Mouse (Mus musculus): ENCODE measurements around the gene Rapgef5. TPM values are rescaled to one million over a fixed set of nuclear protein-coding genes. Genes with fewer than 3 reads are reported as not detected.

Gene Rapgef5
- polyA plus RNA-seq, 1 experiment from 2014 or later: 9.4 TPM

- 87% methylated on average over 3 of the region's 3 CpGs for WGBS
- Histone ChIP-seq H3K4me1 (peaks cover 3% of the 10 kb centered on the region), H3K4me3 (no peak overlapping the region), H3K27ac (no peak overlapping the region), H3K36me3 (no peaks in the 10 kb centered on the region), H3K9me3 (no peaks in the 10 kb centered on the region), H3K27me3 (ENCODE audit: insufficient read depth, poor library complexity, severe bottlenecking) (no peaks in the 10 kb centered on the region)
- no peak for DNase-seq (ENCODE audit: low spot score)
Measured at GRCm38 (mm10) chr12:117666391-117666790, 150.1 kb downstream of the Rapgef5 start.

GRCm38 (mm10) chr12:117669610-117670400 is 153.5 kb downstream of the Rapgef5 start:
- DNase-seq (ENCODE audit: low spot score): no peak
- no peak overlapping the region for H3K27ac ChIP-seq
- H3K9me3 ChIP-seq: no peaks in the 10 kb centered on the region
- WGBS: 65% methylated on average over 10 of the region's 10 CpGs
- no peak overlapping the region for H3K4me3 ChIP-seq
- no peaks in the 10 kb centered on the region for H3K27me3 ChIP-seq (ENCODE audit: insufficient read depth, poor library complexity, severe bottlenecking)
- no peaks in the 10 kb centered on the region for H3K36me3 ChIP-seq
- peaks cover 3% of the 10 kb centered on the region for H3K4me1 ChIP-seq

GRCm38 (mm10) chr12:117673188-117673587 is 156.9 kb downstream of the Rapgef5 start:
- no peaks in the 10 kb centered on the region for H3K9me3 ChIP-seq
- H3K27ac ChIP-seq: no peak overlapping the region
- H3K4me3 ChIP-seq: no peak overlapping the region
- no peak for DNase-seq (ENCODE audit: low spot score)
- H3K27me3 ChIP-seq (ENCODE audit: insufficient read depth, poor library complexity, severe bottlenecking): no peaks in the 10 kb centered on the region
- WGBS: 69% methylated on average over 2 of the region's 2 CpGs
- no peaks in the 10 kb centered on the region for H3K36me3 ChIP-seq
- H3K4me1 ChIP-seq: peaks cover 3% of the 10 kb centered on the region; the same call in 1 of the 2 replicates

GRCm38 (mm10) chr12:117674511-117674910 is 158.2 kb downstream of the Rapgef5 start:
- H3K27ac ChIP-seq: no peak overlapping the region
- H3K27me3 ChIP-seq (ENCODE audit: insufficient read depth, poor library complexity, severe bottlenecking): no peaks in the 10 kb centered on the region
- H3K4me3 ChIP-seq: no peak overlapping the region
- 86% methylated on average over 2 of the region's 2 CpGs for WGBS
- peaks cover 5% of the 10 kb centered on the region; the same call in 1 of the 2 replicates for H3K4me1 ChIP-seq
- peak; percentile 60 for DNase-seq (ENCODE audit: low spot score)
- H3K9me3 ChIP-seq: no peaks in the 10 kb centered on the region
- H3K36me3 ChIP-seq: no peaks in the 10 kb centered on the region

- no peaks in the 10 kb centered on the region for H3K9me3 ChIP-seq
- H3K4me3 ChIP-seq: no peak overlapping the region
- WGBS: 89% methylated on average over 4 of the region's 4 CpGs
- H3K36me3 ChIP-seq: no peaks in the 10 kb centered on the region
- peaks cover 23% of the 10 kb centered on the region for H3K4me1 ChIP-seq
- no peak overlapping the region for H3K27ac ChIP-seq
- DNase-seq (ENCODE audit: low spot score): peak; percentile 65
- H3K27me3 ChIP-seq (ENCODE audit: insufficient read depth, poor library complexity, severe bottlenecking): no peaks in the 10 kb centered on the region
Measured at GRCm38 (mm10) chr12:117676265-117676664, 160.0 kb downstream of the Rapgef5 start.

- Histone ChIP-seq H3K36me3 (no peaks in the 10 kb centered on the region), H3K27ac (no peak overlapping the region), H3K9me3 (no peaks in the 10 kb centered on the region), H3K4me3 (no peak overlapping the region), H3K27me3 (ENCODE audit: insufficient read depth, poor library complexity, severe bottlenecking) (no peaks in the 10 kb centered on the region), H3K4me1 (peaks cover 31% of the 10 kb centered on the region)
- peak; percentile 58 for DNase-seq (ENCODE audit: low spot score)
- WGBS: 75% methylated on average over 3 of the region's 3 CpGs
Measured at GRCm38 (mm10) chr12:117678916-117679315, 162.6 kb downstream of the Rapgef5 start.

- H3K27ac ChIP-seq: 0 out of 2 replicates have a peak overlapping the region, but pooled peaks have one; percentile 53
- peaks cover 38% of the 10 kb centered on the region for H3K4me1 ChIP-seq
- H3K27me3 ChIP-seq (ENCODE audit: insufficient read depth, poor library complexity, severe bottlenecking): no peaks in the 10 kb centered on the region
- no peaks in the 10 kb centered on the region for H3K36me3 ChIP-seq
- WGBS: 54% methylated on average over 4 of the region's 4 CpGs
- no peak overlapping the region for H3K4me3 ChIP-seq
- H3K9me3 ChIP-seq: no peaks in the 10 kb centered on the region
- DNase-seq (ENCODE audit: low spot score): peak; percentile 61
Measured at GRCm38 (mm10) chr12:117679795-117680194, 163.5 kb downstream of the Rapgef5 start.

- no peaks in the 10 kb centered on the region for H3K36me3 ChIP-seq
- no peaks in the 10 kb centered on the region for H3K9me3 ChIP-seq
- peaks cover 39% of the 10 kb centered on the region for H3K4me1 ChIP-seq
- no peak overlapping the region for H3K4me3 ChIP-seq
- 73% methylated on average over 4 of the region's 4 CpGs for WGBS
- peak; percentile 69 for DNase-seq (ENCODE audit: low spot score)
- H3K27me3 ChIP-seq (ENCODE audit: insufficient read depth, poor library complexity, severe bottlenecking): no peaks in the 10 kb centered on the region
- peak overlapping the region; percentile 53; the same call in 1 of the 2 replicates for H3K27ac ChIP-seq
Measured at GRCm38 (mm10) chr12:117681273-117681672, 165.0 kb downstream of the Rapgef5 start.

DNA sequence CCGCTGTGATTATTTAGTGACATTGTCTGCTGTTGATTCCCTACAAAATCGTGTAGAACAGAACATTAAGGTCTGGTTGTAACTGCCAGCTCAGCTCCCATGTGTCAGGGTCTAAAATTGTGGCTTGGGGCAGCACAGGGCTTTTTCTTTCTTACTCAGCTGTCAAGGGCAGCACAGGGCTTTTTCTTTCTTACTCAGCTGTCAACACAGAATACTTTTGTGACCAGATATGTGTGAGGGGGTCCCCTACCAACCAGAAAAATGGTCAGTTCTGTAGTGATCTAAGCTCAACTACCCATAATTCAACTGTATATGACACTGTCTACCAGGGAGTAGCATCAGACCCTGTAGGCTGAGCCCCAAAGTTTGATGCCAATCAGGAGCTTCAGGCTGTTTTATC is 167.1 kb downstream of the Rapgef5 start:
- no peaks in the 10 kb centered on the region for H3K27me3 ChIP-seq (ENCODE audit: insufficient read depth, poor library complexity, severe bottlenecking)
- peaks cover 40% of the 10 kb centered on the region for H3K4me1 ChIP-seq
- no peaks in the 10 kb centered on the region for H3K36me3 ChIP-seq
- DNase-seq (ENCODE audit: low spot score): no peak
- H3K4me3 ChIP-seq: no peak overlapping the region
- 73% methylated on average over 2 of the region's 2 CpGs for WGBS
- H3K27ac ChIP-seq: no peak overlapping the region
- H3K9me3 ChIP-seq: no peaks in the 10 kb centered on the region

DNA sequence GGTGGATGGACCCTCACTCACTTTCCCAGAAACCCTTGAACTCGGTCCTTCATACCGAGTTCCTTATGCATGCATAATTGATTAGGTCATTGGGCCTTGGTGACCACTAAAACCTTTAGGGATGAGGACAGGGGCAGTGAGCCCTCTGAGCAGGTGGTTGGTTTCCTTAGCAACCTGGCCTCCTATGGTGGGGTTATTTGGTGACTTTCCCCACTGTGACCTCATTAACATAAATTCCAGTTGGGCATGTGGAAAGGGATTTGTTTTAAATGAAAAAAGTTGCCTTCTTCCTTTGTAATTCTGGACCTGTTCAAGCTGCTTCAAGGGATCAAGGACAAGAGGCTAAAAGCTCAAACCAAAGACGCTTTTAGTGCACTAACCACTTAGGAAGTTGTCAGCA is 167.7 kb downstream of the Rapgef5 start:
- peak; percentile 66 for DNase-seq (ENCODE audit: low spot score)
- 37% methylated on average over 3 of the region's 3 CpGs for WGBS

DNA sequence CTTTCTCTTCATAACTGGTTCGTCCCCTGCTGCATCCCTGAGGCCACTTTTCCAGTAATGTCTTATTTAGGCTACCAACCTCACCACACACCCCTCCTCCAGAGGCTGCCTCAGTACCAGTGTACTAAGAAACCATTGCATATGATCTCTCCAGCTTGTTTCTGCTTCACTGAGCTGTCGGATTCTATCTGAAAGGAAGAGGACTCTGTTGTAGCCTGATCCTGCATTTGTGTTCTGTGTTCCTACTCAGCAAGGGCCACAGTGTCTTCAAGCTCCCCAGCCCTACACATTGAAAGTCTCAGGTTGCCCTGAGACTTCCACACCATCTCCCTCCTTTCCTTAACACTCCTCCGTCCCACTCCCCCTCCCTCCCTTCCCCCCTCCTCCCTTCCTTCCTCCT is 168.5 kb downstream of the Rapgef5 start:
- Histone ChIP-seq H3K4me1 (peaks cover 41% of the 10 kb centered on the region), H3K36me3 (no peaks in the 10 kb centered on the region), H3K27ac (no peak overlapping the region), H3K4me3 (no peak overlapping the region), H3K9me3 (no peaks in the 10 kb centered on the region), H3K27me3 (ENCODE audit: insufficient read depth, poor library complexity, severe bottlenecking) (peaks cover 4% of the 10 kb centered on the region)
- WGBS: 38% methylated on average over 3 of the region's 3 CpGs
- no peak for DNase-seq (ENCODE audit: low spot score)

More for the DNA sequence above, 167.7 kb downstream of the Rapgef5 start:
- no peak overlapping the region for H3K4me3 ChIP-seq
- no peak overlapping the region for H3K27ac ChIP-seq
- peaks cover 46% of the 10 kb centered on the region for H3K4me1 ChIP-seq
- H3K36me3 ChIP-seq: no peaks in the 10 kb centered on the region
- no peaks in the 10 kb centered on the region for H3K9me3 ChIP-seq
- H3K27me3 ChIP-seq (ENCODE audit: insufficient read depth, poor library complexity, severe bottlenecking): no peaks in the 10 kb centered on the region

GRCm38 (mm10) chr12:117685336-117685735 is 169.1 kb downstream of the Rapgef5 start:
- Histone ChIP-seq H3K4me1 (peaks cover 36% of the 10 kb centered on the region), H3K36me3 (no peaks in the 10 kb centered on the region), H3K27me3 (ENCODE audit: insufficient read depth, poor library complexity, severe bottlenecking) (peaks cover 7% of the 10 kb centered on the region), H3K9me3 (no peaks in the 10 kb centered on the region), H3K27ac (no peak overlapping the region), H3K4me3 (no peak overlapping the region)
- DNase-seq (ENCODE audit: low spot score): peak; percentile 61

DNA sequence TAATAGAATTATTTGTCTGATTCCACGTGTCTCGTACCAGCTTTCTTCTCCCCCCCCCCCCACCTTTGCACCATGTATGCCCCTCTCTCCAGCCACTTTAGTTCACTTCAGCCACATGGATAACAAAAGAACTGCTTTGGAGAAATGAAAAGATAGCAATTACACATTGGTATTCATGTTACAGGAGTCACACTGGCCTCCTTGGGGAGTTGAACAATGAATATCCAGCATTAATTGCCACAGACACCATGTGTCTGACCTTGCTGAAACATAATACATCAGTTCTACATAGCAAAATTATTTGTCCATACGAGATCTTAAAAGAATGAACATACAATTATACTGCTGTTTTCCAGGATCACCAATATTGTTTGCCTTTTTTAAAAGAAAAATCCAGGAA is 170.5 kb downstream of the Rapgef5 start:
- no peak for DNase-seq (ENCODE audit: low spot score)
- H3K27me3 ChIP-seq (ENCODE audit: insufficient read depth, poor library complexity, severe bottlenecking): peaks cover 7% of the 10 kb centered on the region
- H3K36me3 ChIP-seq: no peaks in the 10 kb centered on the region
- H3K4me1 ChIP-seq: peaks cover 22% of the 10 kb centered on the region
- no peaks in the 10 kb centered on the region for H3K9me3 ChIP-seq
- WGBS: 66% methylated on average over 3 of the region's 3 CpGs
- H3K4me3 ChIP-seq: no peak overlapping the region
- H3K27ac ChIP-seq: no peak overlapping the region
